Mouse (Mus musculus) erythroid progenitor cell, adult 5-6 weeks (primary cell): ENCODE data around the gene Smco4. TPM values are rescaled to one million over a fixed set of nuclear protein-coding genes. Genes with fewer than 3 reads are reported as not detected.

ENCODE experiments used
- total RNA-seq, 2 experiments: library from RNA; stranded (forward) in 1 of 2; stranded (reverse) in 1 of 2; fragments of 150-400 nt in 1 of 2; fragments of 186-747, 209-891 nt in 1 of 2; gene quantifications; 2 replicates each; pipeline versions ENCODE4 v1.2.3 to v1.2.4; 2015 to 2017; ENCODE audit warnings: low replicate concordance in 2 of 2

The Smco4 gene
- total RNA-seq, 2 experiments from 2014 or later = 0.23 to 9.6 TPM

Other genes with a start within 250 kb of the Smco4 start
- 12.6 and 14.4 TPM in 2 replicates for gene Med17, start 213.5 kb upstream of the Smco4 start, total RNA-seq (2015; ENCODE audit: low replicate concordance)
- gene Med17, start 213.5 kb upstream of the Smco4 start, total RNA-seq (2017; ENCODE audit: low replicate concordance) = 12.9 and 16.0 TPM in 2 replicates
- 113 and 124 TPM in 2 replicates for gene Taf1d, start 187.2 kb upstream of the Smco4 start, total RNA-seq (2015; ENCODE audit: low replicate concordance)
- gene Taf1d, start 187.2 kb upstream of the Smco4 start, total RNA-seq (2017; ENCODE audit: low replicate concordance) = 307 and 435 TPM in 2 replicates
- 2.1 and 7.2 TPM in 2 replicates for gene 4931406C07Rik, start 187.0 kb upstream of the Smco4 start, total RNA-seq (2015; ENCODE audit: low replicate concordance)
- 0.26 and 1.5 TPM in 2 replicates for gene 4931406C07Rik, start 187.0 kb upstream of the Smco4 start, total RNA-seq (2017; ENCODE audit: low replicate concordance)
- 159 and 231 TPM in 2 replicates for gene Cep295, start 135.6 kb upstream of the Smco4 start, total RNA-seq (2015; ENCODE audit: low replicate concordance)
- gene Cep295, start 135.6 kb upstream of the Smco4 start, total RNA-seq (2017; ENCODE audit: low replicate concordance) = 203 and 210 TPM in 2 replicates
- not detected in 2 replicates for gene Deup1, start 134.5 kb downstream of the Smco4 start, total RNA-seq (2015; ENCODE audit: low replicate concordance)
- not detected in 2 replicates for gene Deup1, start 134.5 kb downstream of the Smco4 start, total RNA-seq (2017; ENCODE audit: low replicate concordance)
- 5.4 and 11.5 TPM in 2 replicates for gene Slc36a4, start 216.3 kb downstream of the Smco4 start, total RNA-seq (2015; ENCODE audit: low replicate concordance)
- 0.90 and 1.6 TPM in 2 replicates for gene Slc36a4, start 216.3 kb downstream of the Smco4 start, total RNA-seq (2017; ENCODE audit: low replicate concordance)